Mouse (Mus musculus): ENCODE measurements around the gene Klf11.

GRCm38 (mm10) chr12:24699578-24699977 is 48.5 kb downstream of the Klf11 start:
- TF ChIP-seq POLR2A (IDR thresholded peaks at IDR 0.05; ENCODE audit: borderline replicate concordance, extremely low read depth, insufficient read depth, insufficient read length, poor library complexity, severe bottlenecking) (no peak), CTCF (IDR thresholded peaks at IDR 0.05; ENCODE audit: borderline replicate concordance, extremely low read depth, insufficient read depth, insufficient read length) (no peak)
